Mouse (Mus musculus): Measurements from ENCODE around the gene Nav3. TPM values are rescaled to one million over a fixed set of nuclear protein-coding genes. Genes with fewer than 3 reads are reported as not detected.

Nav3 gene
- total RNA-seq, 4 experiments from 2014 or later = 1.1 to 2.3 (median 1.4) TPM

DNA sequence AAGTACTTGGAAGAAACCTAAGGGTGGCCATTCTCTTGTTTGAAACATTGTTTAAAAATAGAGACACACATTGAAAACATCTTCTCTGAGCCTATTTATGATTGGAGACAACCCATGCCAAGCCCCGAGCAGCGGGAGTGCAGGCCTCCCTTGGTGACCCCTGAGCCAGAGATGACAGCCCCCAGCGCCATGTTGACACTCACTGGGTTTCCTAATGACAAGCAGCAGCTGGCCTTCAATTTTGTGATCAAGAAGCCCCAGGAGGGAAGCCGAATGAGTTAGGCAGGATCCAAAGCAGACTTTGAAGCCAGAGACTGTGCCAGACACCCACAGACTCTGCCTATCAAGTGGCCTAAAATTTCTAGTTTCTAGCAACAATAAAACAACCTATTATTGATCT, 263.1 kb downstream of the Nav3 start:
- no peak for DNase-seq (ENCODE audit: low spot score in 2 of 2)

- DNase-seq (ENCODE audit: low spot score in 2 of 2) = no peak
Measured at GRCm38 (mm10) chr10:110192026-110192805, 263.8 kb downstream of the Nav3 start.

DNA sequence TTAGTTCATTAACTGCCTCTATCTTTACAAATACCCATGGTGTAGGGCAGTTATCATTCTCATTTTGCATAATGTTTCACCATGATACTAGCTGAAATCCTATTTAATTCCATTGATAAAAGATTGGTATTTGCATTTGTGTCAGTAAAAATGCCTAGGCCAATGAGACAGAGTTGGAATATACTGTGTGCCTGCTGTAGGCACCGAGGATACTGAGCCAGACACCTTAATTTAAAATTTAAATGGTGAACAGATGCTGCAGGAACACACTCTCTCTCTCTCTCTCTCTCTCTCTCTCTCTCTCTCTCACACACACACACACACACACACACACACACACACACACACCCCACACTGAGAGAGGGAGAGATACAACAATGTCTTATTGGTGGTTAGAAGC, 269.8 kb downstream of the Nav3 start:
- no peak for DNase-seq (ENCODE audit: low spot score in 2 of 2)

DNA sequence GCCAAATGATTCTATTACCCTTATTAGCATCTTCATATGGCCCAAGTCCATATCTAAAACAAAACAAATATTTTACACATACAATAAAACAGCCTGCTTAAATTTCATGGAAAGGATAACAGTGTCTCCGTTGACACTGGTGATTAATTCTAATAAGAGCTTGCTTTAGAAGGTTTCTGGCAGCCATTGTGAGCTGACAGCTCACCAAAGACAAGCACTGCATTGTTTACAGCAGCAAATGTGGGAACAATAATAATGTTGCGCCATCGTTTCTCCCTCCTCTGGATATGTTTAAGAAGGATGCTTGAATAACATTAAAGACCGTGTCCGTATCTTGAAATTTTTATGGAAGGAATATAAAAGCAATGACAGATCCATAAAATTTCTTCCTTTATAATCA, 280.1 kb downstream of the Nav3 start:
- no peak for DNase-seq (ENCODE audit: low spot score in 2 of 2)

- DNase-seq (ENCODE audit: low spot score in 2 of 2) = no peak
Measured at GRCm38 (mm10) chr10:110169416-110169815, 286.6 kb downstream of the Nav3 start.

DNA sequence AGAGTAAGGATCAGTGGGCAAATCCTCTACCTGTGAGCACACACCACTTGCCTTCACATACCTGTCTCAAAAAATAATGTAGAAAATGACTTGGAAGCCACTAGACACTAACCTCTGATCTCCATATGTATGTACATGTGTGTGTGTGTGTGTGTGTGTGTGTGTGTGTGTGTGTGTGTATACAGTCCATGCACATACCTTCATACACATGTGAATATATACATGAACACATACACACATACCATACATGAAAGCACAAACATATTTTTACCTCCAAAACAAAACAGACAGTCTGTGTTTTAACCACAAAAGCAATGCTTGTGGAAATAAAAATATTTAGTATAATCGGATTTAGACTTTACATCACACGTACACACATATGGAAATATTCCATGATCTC, 287.1 kb downstream of the Nav3 start:
- no peak for DNase-seq (ENCODE audit: low spot score in 2 of 2)

DNA sequence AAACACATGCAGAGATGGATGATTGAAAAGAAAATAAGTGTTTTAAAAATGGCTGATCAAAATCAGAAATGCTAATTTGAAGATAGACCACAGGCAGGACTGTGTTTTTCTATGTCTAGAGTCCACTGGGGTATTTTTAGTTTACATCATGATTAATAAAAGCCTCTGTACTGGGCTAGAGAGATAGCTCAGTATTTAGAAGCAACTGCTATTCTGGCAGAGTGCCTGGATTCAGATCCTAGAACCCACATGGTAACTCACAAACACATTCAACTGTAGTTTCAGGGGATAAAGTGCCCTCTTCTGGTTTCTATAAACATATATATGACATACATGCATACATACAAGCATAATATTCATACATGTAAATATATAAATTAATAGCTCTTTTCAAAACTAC, 293.4 kb downstream of the Nav3 start:
- DNase-seq (ENCODE audit: low spot score in 2 of 2) = no peak

GRCm38 (mm10) chr10:110160894-110161293, 295.1 kb downstream of the Nav3 start:
- DNase-seq (ENCODE audit: low spot score in 2 of 2) = no peak

- DNase-seq (ENCODE audit: low spot score in 2 of 2) = no peak
Measured at GRCm38 (mm10) chr10:110159548-110159947, 296.5 kb downstream of the Nav3 start.

DNA sequence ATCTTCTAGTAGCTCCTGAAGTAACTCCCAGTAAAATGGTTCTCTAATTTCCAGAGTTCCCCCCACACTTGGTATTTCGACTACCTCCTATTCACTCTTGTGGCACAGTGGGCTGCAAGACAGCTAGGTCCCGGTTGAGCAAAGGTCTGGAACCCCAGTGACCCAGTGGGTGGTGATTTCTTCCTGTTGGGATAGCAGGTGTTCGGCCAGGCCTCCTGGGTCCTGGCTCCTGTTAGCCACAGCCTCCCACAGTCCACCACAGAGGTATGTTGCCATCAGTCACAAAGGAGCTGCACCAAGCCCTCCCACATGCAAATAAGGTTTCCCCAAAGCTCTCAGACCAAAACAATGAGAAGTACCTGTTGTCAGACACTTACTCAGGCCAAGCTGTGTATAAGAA, 297.9 kb downstream of the Nav3 start:
- DNase-seq (ENCODE audit: low spot score in 2 of 2) = no peak

DNA sequence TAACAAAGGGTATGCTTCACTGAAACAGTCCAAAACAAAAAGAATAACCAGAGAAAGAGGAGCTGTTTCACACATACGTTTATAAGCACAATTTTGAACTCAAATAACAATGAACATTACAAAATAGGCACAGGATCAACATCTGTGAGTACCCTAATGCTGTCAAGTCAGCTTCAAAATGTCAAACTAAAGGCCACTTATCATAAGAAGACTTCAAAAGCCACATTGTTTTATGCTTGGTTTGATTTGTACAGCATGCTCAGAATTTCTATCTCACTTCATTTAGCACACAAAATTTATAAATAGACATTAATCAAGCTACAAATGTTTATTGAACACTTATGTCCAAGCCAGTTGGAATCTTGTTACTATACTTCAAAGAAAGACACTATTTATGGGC, 299.6 kb downstream of the Nav3 start:
- no peak for DNase-seq (ENCODE audit: low spot score in 2 of 2)

- DNase-seq (ENCODE audit: low spot score in 2 of 2) = no peak
Measured at GRCm38 (mm10) chr10:110155494-110155893, 300.5 kb downstream of the Nav3 start.

DNA sequence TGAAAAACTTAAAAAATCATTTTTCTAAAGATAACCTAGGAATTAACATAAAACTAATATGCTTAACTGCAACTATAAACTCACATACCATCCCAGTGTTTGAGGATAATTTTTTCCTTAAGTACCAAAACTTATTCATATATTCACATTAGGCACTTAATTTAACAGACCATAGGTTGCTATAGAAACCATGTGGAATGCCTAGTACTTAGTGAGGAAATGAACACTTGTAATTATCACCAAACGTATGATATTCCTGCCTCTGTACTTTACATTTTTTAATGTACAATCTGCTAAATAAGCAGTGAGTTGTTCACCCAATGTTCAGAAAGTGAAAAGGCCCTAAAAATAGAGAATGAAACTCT, 301.1 kb downstream of the Nav3 start:
- no peak for DNase-seq (ENCODE audit: low spot score in 2 of 2)

DNA sequence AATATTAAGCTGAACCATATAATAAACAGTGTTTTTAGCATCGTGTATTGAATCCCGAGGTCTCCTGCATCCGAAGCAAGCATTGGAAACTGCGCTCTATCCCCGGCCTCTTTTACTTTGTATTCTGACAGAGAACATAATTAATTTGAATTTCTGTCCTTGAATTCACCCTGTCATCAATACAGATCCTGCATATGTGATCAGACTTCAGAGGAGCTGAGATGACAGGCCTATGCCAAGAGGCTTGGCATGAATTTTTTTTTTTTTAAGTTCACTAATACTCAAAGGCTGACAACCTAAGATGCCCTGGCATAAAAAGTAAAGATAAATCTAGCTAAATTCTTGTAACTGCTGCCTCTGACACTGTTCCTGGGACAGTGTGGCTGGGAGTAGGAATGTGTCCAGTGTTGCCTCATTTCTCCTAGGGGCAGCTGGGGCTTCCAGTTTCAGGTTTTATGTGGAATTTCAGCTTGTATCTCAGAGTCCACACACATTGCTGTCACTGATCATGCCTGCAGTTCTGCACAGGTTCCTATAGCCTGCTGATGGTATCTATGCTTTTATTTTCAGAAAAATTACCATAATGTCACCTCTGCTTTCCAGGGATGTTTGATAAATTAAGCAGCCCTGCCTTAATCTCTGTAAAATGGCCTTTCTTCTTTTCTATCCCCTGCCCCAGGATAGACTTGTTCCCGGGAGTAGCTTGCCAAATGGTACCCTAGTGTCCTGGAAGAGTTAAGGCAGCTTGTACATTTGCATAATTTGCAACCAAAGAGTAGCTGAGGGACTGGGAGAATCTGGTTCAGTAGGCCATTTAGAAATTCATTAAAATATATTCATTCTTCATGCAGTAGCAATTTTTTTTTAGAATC, 301.8 kb downstream of the Nav3 start:
- no peak for DNase-seq (ENCODE audit: low spot score in 2 of 2)

DNA sequence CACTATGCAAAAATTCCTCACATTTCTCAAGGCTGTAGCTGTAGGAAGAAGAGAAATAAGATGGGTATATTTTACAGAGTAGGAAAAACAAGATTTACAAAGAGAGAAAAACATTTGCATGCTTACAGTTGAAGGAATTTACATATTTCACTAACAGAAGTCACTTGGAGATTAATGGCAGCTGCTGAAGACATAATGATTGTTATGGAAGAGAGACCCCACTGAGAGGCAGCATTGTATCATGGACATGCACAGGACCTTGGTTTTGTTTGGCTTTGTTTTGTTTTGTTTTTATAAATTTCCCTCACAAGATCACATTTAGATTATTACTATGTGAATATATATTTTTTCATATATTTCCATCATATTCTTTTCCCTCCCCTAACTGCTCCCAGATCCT, 335.4 kb downstream of the Nav3 start:
- no peak for DNase-seq (ENCODE audit: low spot score in 2 of 2)

DNA sequence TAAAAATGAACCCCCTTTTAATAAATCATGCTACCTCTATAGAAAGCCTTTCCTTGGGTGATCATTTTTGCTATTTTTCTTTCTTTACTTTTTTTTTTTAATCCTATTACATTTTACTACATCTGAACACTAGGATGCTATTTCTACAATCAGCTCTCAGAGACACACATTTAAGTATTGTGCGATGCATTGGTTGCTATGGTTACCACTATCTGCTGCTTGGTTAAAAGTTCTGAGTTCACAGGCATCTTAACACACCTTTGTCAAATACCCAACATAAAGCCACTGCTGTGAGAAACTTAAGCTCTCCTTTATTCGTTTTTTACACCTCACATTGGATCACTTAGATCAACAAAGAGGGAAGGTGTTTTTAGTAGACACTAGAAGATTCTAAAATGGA, 338.7 kb downstream of the Nav3 start:
- DNase-seq (ENCODE audit: low spot score in 2 of 2) = no peak

GRCm38 (mm10) chr10:110112669-110113458, 343.1 kb downstream of the Nav3 start:
- DNase-seq (ENCODE audit: low spot score in 2 of 2) = no peak

DNA sequence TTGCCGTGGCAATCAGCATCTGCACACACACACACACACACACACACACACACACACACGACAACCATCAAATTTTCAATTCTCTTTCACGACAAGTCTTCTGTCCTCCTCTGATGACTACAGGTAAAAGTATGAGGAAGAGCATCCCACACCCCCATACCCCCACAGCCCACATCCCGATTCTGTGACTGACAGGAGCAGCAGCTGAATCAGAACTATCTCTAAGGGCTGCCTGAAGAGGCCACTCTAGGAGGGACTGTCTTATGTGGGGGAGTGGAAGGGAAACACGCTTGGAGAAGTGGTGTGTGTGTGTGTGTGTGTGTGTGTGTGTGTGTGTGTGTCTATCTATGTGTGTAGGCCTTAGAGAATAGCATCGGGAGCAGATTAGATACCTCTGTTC, 352.7 kb downstream of the Nav3 start:
- DNase-seq (ENCODE audit: low spot score in 2 of 2) = no peak

DNA sequence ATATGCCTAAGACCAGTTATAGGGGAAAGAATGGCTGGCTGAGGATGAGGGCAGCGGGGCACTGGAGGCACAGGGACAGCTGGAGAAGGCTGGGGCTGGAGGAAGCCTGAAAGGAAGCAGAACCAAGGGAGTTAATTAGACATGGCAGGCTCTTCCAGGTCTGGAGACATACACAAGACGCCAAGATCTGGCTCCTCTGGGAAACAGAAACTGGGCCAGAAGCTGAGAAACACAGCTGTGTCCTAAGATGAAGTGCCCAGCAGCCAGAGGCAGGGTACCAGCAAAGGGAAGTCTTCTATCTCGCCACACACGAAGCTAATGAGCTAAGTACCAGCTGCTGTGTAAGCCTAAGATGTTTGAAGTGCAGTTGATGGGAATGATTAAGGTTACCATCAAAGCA, 353.8 kb downstream of the Nav3 start:
- peak in 1 of 2 experiments; percentile 3 for DNase-seq (ENCODE audit: low spot score in 2 of 2)

- DNase-seq (ENCODE audit: low spot score in 2 of 2) = no peak
Measured at GRCm38 (mm10) chr10:110094433-110094832, 361.6 kb downstream of the Nav3 start.

DNA sequence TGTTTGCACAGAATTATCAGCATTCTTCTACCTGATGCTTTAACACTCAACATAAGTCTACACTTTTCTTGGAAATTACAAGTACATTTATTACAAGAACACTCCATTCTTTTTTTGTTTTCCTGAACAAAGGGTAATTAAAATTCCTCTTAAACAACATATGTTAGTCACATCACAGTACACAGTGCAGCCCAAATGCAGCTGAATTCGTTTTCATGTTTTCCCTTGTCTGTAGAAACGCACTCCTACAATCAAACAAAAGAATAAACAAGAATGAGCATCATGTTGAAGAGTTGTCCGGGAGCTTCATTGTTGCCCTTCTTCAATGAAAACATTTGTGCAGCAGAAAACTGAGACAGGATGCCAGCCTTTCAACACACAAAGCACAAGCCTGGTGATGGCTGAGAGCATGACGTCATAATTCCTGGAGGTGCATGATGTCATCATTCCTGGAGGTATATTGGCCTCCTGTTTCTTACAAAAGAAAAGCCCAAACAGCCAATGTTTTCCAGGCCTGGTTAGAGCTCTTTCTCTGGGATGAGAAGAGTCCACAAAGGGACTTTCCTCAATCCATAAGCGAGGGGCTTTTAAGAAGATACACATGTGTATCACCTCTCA, 367.5 kb downstream of the Nav3 start:
- no peak for DNase-seq (ENCODE audit: low spot score in 2 of 2)

DNA sequence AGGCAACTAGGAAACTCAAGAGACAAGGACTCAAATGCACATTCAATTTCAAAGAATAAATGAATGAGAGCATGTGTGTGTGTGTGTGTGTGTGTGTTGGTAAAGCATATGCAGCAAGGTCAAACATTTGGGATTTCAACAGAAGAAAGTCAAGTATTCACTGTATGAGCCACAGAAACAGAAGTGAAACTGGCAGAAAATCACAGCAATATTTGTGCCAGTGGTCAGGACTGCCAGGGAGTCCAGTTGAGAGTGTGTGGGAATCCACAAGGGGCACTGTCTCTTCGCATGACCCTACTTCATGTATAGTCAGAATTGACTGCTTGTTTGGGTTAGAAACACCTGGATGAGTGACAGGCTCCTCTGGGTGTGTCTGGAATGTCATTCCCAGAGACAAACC, 370.1 kb downstream of the Nav3 start:
- DNase-seq (ENCODE audit: low spot score in 2 of 2) = no peak
